Mouse (Mus musculus): ENCODE data around the gene Bcl2a1d.
A peak's percentile ranks its signal among the peaks of the same experiment; 100 is the strongest.
"Not testable (repeated sequence)": the region's sequence is repeated elsewhere in the genome, so short reads cannot be mapped to it uniquely, and the experiment has no call there.

Bcl2a1d gene

DNA sequence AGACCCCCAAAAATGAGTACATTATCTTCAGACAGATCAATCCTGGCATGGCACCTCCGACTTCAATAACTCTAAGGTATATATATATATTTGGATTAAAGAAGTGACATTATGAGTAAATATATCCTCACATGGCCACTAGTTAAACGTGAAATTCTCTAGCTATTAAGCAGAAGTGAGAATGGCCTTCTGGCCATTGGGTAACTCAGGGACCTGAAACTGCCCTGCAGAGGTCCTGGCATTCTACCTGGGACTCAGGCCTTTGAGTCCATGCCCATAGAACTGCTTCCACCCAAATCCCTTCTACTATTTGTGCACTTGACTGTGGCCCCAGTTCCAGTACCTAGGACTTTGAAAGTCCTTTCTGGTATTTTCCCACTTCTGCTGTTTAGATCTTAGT, 40.4 kb downstream of the Bcl2a1d start:
- DNase-seq, result not testable (repeated sequence)

DNA sequence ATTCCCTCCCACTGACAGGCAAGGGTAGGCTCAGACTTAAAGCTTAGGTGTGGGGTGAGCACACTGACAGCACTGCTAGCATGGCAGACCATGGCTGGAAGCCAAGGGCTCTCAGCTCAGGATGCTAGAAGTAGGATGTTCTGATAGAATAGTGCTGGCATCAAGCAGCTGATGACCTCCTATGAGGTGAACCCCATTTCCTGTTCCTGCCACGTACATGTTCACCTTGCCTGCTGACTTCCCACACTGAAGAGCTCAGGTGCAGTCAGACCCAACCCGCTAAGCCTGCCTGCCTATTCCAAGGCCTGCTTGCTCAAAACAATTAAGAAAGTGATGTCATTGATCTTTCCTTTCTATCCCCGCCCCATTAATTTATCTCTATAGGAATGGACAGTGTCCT, 42.3 kb downstream of the Bcl2a1d start:
- not testable (repeated sequence) for DNase-seq

DNA sequence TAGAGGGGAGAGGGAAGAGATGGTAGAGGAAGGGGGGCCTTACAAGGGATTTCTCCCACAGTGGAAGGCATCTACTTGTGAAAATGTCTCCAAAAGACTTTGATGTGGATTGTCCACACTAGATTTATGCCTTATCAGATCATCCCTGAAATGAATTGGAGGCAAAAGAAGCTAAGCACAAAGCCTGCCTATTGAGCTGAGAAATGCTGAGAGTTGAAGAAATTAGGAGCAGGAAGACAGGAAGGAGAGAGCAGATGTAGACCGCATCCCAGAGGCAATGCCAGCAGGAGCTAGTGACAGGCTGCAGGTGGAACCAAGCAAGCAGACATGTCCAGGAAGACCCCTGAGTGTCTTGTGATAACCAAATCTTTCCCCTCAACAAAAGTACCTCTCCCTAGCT, 45.0 kb downstream of the Bcl2a1d start:
- DNase-seq, result peak in 1 of 2 experiments; percentile 16
